Mouse (Mus musculus) heart, postnatal 10 days (tissue): ENCODE measurements around the gene Zbtb7b. TPM values are rescaled to one million over a fixed set of nuclear protein-coding genes. Genes with fewer than 3 reads are reported as not detected.
A peak's percentile ranks its signal among the peaks of the same experiment; 100 is the strongest.
"Not testable (repeated sequence)": the region's sequence is repeated elsewhere in the genome, so short reads cannot be mapped to it uniquely, and the experiment has no call there.

Source experiments
- DNase-seq, 2 experiments: peaks; one replicate each; pipeline ENCODE4 v3.0.0; 2021
- intact Hi-C: fragments of 180-260 bp; cut with DNase I; formaldehyde crosslinking; loops from one replicate; pipeline ENCODE4 v1.15.1; 2025
- total RNA-seq, 2 experiments: library from RNA; stranded (reverse); gene quantifications; 2 replicates each; pipeline ENCODE4 v1.2.3; 2021

The Zbtb7b gene
- total RNA-seq: 10 to 100 TPM; 20.2 to 25.6 TPM

DNA sequence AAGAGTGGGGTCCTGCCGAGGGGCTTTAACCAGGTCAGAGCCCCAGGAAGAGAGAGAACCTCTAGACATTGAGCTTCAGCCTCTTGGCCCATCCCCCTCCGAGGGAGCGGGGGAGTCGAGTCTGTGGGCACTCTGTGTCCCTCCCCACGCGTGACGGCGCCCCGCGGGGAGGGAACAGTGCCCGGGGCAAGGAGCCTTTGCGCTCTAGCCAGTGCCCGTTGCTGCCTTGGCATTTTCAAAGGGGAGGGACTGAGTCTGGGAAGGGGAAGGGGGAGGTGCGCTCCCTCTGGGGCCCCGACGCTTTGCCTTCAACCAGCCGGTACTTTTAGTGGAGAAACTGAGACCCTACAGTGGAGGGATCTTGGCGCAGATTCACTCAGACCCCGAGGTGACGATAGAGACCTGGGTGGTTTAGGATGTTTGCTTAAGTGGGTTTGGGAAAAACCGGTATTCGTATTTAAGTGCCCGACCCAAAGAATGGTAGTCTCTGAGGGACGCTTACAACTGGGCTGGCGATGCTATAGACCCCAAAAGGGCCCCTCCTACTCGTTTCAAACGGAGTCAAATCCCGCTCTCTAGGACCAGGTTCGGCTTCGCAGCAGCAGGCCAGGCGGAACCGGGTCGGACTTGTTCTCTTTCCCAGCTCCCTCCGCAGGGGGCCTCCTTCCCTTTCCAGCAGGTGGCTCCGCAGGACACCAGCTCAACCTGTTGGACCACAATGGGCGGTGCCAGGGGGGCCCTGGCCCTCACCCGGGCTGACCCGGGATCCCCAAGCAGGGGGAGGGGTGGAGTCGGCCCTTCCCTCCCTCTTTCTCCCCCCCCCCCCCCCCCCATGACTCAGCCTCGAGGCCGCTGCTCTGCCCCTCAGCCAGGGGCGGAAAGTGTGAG lies at the start of gene Zbtb7b:
Gene Zbtb7b (minus strand): TSS at position 771 of the 888 bp plus-strand sequence.
- intact Hi-C loops: loop anchor here (2.0 kb wide), 2 partner anchors 17 to 25 kb away; partner anchors contain the start of genes Cks1b, Flad1 and Shc1

DNA sequence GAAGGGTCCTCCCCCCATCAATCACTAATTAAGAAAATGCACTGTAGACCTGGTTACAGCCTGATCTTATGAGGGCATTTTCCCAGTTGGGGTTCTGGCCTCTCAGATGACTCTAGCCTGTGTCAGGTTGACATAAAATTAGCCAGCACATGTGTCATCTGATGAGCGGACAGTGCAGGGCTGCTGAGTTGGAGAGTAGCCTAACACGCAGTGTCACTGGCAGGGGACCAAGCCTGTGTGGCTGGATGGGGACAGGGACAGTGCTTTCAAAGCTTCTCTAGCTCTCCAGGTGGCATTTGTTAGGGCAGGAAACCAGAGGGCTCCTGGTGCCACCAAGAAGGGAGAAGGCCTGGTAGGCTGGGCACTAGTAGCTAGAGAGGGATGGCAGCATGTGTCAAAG lies 46.1 kb upstream of the Zbtb7b start:
- DNase-seq: peak in 1 of 2 experiments; percentile 35
- intact Hi-C loops: no loop called here

More for the DNA sequence above, at the start of gene Zbtb7b:
- DNase-seq: peak; percentile 82 to 85

DNA sequence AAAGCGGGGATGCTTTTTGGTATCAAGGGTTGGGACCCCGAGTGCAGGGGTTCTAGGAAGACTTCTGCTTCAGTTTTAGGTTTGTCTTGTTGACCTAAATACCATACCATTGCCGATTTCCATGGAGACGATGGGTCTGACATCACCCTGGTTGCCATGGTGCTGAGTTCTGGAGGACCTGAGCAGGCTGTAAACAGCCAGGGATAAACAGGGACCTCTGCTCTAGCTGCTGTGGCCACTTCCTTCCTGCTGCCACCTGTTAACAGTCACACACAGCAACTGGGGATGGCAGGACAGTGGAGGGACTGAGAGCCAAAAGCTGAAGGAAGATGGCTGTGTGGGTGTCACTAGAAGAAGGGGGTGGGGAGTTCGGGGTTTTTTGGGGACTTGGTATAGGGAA lies 42.7 kb upstream of the Zbtb7b start:
- intact Hi-C loops: no loop called here
- peak; percentile 44 to 59 for DNase-seq

DNA sequence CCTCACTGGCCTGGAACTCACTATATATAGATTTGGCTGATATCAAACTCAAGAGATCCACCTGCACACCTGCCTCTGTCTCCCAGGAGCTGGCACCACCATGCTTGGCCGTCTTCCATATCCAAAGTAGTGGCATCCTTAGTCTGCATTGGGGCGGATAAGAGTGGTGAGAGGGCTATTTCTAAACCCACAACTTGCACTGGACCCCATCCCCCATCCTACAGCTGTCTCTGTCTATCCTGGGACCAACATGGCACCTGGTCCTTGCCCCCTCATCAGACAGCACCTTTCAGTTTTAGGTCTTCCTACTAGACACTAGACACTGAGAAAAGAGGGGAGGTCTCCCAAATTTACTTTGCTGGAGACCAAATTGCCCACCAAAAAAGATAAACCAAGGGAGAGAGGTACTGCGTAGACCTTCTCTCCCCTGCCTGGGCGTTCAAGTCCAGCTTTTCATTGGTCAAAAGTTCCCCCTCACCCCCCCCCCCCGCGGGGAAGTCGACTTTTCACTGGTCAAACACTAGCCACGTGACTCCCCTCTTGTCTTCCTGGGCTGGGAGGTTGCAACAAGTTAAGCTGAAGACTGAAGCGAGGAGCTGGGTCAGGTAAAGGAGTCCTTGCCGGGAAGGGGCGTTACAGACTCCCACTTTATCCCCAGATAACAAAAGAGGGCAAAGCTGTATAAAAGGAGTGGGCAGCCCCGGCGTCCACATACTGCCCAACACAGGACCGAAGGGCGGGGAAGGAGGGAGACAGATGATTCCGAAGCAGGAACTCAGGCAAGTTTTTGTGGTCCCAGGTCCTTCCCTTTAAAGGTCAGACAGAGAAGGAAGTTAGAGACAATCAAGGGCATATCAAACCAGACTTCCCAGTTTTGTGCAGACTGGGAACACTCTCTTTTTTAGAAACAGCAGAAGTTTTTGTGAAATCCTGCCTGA lies 41.9 kb upstream of the Zbtb7b start, which contains the start of gene Pbxip1:
Gene Pbxip1 (plus strand): TSS at position 531 of the 938 bp plus-strand sequence.
- DNase-seq: peak; percentile 77 to 80
- intact Hi-C loops: no loop called here

DNA sequence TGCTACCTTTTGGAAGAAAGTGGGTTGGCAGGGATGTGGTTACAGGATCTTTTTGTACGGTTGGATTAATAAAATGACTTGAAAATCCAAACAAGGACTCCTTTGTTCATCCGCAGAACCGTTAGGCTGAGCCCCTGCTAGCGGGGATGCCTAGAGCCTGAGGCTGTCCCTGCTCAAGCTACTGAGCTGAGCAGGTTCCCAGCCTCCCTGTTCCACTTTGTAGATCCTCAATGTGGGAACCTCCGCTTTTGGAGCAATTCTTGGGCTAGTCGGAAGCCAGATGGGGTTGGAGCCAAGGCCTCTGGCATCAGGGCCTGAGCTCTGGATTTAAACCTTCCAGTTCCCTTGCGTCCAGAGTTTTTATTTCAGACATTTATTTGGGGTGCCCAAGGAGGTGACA lies 40.5 kb upstream of the Zbtb7b start:
- intact Hi-C loops: no loop called here
- DNase-seq: no peak

DNA sequence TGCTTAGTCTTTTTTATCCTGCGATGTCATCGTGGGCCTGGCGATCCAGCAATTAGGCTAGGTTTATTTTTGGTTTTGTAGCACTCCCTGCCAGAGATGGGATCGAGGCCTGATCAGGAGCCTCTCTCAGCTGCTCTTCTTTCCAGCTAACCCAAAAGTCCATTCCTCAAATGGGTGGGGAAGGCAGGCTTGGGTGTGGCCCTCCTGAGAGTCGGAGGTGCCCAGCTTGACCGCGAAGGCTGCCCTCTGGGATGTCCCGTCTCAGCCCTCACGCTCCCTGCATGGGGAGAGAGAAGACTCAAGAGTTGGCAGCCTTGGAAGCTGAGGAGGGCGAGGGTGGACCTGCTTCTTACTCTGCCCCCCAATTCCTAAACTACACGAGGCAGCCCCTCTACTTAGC lies 40.0 kb upstream of the Zbtb7b start:
- DNase-seq: no peak
- intact Hi-C loops: no loop called here

DNA sequence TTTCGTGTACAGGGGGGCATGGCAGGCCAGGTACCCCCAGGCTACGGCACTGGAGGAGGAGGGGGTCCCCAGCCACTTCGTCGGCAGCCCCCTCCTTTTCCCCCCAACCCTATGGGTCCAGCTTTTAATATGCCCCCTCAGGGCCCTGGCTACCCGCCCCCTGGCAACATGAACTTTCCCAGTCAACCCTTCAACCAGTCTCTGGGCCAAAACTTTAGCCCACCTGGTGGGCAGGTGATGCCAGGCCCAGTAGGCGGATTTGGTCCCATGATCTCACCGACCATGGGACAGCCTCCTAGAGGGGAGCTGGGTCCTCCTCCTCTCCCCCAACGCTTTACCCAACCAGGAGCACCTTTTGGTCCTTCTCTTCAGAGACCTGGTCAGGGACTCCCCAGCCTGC lies 38.0 kb upstream of the Zbtb7b start:
- intact Hi-C loops: no loop called here

DNA sequence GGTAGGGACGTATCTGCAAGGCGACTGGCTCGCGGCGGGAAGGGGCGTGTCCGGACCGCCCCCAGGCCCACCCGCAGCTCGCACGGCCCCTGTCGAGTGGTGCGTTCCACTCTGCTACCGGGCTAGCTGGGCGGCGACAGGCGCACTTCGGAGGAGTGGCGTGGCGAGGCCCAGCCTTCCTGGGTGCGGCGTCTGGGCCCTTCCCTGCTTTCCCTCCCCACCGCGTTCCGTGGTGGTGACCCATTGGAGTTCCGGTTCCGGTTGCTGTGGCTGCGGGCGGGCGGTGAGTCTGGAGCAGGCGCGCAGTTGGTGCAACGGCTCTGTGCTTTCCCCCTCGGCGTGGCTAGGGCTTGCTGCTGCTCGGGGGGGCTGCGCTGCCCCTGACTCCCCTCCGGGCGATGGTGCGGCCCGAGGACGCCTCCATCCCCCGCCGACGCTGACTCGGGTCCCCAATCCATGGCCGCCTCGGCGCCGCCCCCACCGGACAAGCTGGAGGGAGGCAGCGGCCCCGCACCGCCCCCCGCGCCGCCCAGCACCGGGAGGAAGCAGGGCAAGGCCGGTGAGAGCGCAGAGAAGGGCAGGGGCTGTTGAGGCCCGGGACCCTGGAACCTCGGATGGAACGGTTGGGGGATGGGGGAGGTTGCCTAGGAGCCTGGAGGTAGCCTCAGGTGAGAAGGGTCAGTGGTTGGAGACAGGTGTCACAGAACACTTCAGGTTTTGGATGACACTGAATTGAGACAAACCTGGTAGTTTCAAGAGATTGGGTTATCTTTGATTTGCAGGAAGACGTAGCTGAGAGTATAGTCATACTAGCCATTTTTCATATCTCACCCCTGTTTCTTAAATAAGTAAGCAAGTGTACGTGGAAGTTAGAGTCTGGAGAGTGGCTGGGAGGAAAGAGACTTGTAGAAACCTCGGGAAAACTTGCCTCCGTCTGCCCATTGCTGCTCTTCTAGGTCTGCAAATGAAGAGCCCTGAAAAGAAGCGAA lies 35.9 kb upstream of the Zbtb7b start, which contains the start of gene Pygo2:
Gene Pygo2 (plus strand): TSS at position 44 of the 989 bp plus-strand sequence.
- DNase-seq: peak; percentile 96
- intact Hi-C loops: no loop called here

More for the DNA sequence above, 38.0 kb upstream of the Zbtb7b start:
- no peak for DNase-seq

DNA sequence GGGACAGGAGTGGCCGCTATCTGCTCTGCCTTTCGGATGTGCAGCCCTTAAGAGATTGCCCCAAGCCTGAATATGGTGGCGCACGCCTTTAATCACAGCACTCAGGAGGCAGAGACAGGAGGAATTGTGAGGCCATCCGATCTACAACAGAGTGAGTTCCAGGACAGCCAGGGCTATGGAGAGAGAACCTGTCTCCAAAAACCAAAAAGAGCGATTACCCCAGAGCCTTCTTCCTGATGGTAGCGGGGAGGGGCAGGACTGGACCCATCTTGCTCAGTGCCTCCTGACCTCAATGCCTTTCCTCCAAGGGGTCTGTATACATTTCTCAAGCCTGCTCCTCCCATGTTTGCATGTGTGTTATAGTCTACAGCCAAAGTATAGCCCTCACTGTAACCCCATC lies 34.4 kb upstream of the Zbtb7b start:
- DNase-seq, intact Hi-C loops: not testable (repeated sequence)

DNA sequence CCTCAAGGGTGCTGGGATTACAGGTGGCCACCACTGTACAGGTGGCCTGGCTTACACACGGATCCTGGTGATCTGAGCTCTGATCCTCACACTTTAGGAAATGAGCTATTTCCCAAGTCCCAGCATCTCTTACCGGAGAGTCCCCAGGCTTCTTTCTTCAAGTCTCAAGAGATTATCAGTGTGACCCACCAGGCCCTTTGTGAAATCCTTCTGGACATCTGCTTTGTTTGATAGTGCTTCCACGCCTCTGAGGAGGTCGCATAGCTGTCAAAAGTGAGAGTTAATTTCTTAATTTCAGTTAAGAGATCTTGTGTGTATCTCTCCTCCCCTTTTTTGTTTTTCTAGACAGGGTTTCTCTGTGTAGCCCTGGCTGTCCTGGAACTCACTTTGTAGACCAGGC lies 31.3 kb upstream of the Zbtb7b start:
- DNase-seq: no peak

DNA sequence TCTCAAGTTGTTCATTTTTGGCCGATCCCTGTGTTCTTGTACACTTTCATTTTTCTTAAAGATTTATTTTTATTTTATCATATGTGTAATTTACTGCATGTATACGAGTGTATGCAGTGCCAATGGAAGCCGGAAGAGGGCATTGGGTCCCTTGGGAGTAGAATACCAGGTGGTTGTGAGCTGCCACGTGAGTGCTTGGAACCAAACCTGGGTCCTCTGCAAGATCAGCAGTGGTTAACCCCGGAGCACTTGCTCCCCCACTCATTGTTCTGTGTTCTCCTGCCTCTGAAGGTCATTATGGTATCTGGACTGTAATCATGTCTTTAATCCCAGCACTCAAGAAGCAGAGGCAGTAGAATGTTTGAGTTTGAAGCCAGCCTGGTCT lies 30.6 kb upstream of the Zbtb7b start:
- intact Hi-C loops: no loop called here
- no peak for DNase-seq

More for the DNA sequence above, 31.3 kb upstream of the Zbtb7b start:
- intact Hi-C loops: no loop called here

DNA sequence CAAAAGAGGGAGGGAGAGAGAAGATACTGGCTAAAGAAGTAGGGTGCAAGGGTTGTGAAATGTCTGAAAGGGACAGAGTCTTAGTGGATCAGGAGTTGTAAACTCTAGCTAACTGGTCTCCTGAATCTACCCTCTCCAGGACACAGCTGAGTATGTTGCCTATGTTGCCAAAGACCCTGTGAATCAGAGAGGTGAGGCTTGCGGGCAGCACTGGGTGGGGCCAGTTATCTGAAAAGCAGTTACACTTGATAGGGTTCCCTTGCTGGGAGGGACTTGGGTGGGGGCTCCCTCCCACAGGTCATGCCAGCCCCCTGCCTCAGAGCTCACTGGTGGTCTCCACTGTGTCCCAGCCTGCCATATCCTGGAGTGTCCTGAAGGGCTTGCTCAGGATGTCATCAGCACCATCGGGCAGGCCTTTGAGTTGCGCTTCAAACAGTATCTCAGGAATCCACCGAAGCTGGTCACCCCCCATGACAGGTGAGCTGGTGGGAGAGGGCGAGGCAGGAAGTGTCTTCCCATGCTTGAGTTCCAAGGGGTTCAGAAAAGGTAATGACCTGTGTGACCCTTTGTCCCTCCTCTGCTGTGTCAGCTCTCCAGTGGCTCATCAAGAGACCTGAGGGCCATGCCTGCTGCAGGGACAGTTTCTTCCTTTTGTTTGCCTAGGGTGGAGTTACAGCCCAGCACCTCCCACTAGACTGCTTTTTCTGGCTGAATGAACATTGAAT lies 30.0 kb upstream of the Zbtb7b start:
- intact Hi-C loops: no loop called here
- DNase-seq: no peak

DNA sequence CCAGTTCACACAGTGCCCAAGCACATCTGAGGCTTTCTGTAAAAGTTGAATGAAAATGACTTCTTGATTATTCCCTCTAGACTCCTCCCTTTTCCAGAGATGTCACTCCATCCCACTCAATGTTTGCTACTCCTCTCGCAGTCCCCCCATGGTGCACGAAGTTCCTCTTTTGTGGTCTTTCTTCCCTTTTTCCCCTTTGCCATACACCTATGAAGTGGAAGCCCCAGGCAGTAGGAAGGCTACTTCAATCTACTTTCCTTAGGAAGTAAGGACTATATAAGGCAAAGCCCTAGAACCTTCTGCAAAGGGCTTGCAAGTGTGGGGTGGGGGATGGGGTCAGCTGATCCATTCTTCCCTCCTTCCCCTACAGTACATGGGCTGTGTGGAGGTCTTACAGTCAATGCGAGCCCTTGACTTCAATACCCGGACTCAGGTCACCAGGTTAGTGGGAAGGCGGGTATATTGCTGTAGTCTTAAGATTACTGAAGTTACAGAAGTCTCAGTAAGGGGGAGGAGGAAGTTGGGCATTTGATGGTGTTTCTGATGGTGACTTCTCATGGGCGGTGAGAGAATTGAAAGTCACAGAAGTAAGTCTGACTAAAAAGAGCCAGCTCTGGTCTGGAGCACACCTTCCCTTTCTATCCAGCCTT lies 28.1 kb upstream of the Zbtb7b start:
- intact Hi-C loops: no loop called here
- DNase-seq: no peak

DNA sequence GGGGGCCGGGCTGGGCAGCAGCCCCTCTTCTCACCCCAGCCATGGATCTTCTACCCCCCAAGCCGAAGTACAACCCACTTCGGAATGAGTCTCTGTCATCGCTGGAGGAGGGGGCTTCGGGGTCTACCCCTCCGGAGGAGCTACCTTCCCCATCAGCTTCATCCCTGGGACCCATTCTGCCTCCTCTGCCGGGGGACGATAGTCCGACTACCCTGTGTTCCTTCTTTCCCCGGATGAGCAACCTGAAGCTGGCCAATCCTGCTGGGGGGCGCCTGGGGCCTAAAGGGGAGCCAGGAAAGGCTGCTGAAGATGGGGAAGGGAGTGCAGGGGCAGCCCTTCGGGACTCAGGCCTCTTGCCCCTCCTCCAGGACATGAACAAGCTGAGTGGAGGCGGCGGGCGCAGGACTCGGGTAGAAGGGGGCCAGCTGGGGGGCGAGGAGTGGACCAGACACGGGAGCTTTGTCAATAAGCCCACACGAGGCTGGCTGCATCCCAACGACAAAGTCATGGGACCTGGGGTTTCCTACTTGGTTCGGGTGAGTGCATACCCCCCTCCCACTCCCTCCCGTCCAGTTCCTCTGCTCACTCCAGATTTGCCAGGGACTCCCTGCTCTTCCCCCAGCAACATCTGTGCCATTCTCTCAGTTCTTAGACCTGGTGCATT lies 27.4 kb upstream of the Zbtb7b start:
- peak; percentile 43 to 50 for DNase-seq
- intact Hi-C loops: no loop called here

DNA sequence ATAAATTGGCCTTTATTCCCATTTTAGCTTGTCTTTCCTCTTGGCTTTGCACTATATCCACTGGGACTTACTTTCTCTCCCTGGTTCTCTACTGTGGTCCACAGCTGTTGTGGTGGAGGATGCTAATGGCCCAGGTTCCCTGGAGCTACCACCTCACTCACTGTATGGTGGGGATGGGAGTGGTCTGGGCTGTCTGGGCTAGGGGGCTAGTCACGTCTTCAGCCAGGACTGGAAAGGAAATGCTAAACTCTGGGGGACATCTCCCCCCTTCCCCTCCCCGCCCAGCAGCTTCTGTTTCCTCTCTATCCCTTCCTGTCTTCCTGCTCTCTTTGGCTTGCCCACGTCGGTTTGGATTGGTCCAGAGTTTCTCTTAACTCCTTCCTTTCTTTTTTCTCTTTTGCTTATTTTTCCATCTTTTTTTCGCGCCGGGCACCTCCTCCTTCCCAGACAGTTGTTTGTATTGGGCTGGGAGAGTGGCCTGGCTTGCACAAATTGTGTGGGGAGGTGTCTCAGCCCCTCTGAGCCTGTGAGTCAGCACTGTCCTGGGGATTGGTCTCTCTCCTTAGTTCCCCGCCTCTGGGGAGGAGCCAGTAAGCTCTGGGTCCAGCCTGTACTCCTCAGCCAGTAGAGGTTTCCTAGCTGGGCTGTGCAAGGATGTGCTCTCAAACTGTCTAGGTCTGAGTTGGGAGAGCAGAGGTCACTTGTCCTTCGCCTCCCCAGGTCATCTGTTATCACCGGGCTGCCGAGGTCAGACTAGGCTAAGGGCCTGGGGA lies 26.6 kb upstream of the Zbtb7b start:
- intact Hi-C loops: no loop called here
- DNase-seq: peak; percentile 88 to 90

DNA sequence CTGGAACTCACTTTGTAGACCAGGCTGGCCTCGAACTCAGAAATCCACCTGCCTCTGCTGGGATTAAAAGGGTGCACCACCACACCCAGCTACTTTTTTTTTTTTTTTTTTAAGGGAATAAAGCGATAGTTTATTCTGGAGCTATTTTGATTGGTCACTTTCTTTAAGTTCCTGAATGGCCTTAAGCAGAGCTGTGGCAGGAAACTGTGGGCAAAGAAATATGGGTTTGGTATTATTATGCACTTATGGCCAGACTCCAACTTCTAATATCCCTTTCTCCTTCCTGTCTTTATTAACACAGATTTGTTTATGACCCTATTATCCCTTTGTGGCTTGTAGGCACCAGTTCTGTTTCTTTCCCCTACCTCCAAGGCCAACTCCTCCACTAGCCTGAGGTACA lies 25.8 kb upstream of the Zbtb7b start:
- DNase-seq: no peak
- intact Hi-C loops: no loop called here

DNA sequence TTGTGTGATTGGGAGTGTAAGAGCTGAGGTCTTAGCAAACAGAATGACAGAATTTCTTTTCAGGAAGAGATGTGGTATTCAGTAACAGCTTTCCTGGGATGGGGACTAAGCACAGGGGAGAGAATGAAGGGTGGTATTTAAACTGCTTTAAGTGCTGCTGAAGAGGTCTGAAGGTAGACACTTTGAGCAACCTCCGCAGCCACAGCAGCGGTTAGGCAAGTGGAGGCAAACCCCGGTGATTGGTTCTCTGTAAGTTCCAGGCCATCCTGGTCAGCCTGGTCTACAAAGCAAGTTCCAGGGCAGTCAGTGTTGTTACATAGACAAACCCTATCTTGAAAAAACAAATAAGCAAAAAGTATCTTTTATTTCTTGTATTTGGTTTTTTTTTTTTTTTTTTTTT lies 25.4 kb upstream of the Zbtb7b start:
- intact Hi-C loops: loop anchor here (2.0 kb wide), 1 partner anchor 25 kb away; the partner anchor contains the start of gene Zbtb7b

More for the DNA sequence above, 25.4 kb upstream of the Zbtb7b start:
- no peak for DNase-seq
